Mouse (Mus musculus): ENCODE measurements around the gene Fam76a.

Fam76a gene

DNA sequence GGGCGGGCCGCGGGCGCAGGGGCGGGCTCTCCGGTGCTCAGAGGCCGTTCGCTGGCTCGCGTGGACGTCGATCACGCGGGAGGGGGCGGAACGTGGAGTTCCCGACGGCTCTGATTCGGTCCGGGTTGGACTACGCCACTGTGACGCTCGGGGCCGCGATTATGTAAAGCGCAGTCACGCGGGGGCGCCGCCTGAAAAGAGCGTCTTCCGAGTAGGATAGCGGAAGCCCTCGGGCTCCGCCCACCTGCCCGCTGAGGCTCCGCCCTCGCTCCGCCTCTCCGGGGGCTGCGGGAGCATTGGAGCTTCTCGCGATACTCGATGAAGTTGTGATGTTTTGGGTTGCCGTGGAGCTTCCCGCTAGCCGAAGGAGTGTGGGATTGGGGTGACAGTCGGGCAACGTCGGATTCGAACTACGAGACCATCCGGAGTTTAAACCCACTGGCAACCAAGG, at the start of gene Fam76a:
TSS of gene Fam76a (minus strand) at position 1 of the 451 bp plus-strand sequence.
- DNase-seq = peak; percentile 100

DNA sequence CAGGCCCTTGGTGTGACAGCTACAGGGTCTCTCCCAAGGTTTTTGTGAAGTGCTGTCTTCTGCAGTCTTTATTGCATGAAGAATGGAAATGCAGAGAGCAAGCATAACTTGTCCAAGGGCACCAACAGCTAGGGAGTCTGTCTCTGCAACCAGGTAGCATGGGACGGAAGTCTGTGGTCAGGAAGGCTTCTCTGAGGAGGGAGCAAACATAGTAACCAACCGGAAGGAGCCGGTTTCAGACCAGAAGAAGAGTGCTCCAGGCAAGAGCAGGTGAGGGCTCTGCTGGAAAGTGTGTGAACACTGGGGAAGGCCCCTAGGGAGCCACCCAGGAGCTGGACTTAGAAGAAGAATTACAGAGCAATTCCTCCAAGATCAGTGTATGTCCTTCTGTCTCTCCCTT, 49.7 kb upstream of the Fam76a start:
- DNase-seq = no peak

DNA sequence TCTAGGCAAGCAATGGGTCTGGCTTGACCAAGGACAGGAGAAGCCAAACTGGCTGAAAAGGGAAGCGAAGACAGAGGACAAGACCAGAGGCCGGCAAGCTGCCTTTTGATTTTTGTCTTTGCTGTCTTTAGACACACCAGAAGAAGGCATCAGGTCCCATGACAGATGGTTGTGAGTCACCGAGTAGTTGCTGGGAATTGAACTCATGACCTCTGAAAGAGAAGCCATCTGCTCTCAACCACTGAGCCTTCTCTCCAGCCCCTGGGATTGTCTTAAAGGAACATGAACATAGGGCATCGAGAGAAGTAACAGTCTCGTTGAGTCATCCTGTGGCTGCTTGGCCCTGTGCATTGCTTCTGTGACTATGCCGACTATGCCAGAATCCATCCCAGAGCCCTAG, 49.2 kb upstream of the Fam76a start:
- DNase-seq = no peak

DNA sequence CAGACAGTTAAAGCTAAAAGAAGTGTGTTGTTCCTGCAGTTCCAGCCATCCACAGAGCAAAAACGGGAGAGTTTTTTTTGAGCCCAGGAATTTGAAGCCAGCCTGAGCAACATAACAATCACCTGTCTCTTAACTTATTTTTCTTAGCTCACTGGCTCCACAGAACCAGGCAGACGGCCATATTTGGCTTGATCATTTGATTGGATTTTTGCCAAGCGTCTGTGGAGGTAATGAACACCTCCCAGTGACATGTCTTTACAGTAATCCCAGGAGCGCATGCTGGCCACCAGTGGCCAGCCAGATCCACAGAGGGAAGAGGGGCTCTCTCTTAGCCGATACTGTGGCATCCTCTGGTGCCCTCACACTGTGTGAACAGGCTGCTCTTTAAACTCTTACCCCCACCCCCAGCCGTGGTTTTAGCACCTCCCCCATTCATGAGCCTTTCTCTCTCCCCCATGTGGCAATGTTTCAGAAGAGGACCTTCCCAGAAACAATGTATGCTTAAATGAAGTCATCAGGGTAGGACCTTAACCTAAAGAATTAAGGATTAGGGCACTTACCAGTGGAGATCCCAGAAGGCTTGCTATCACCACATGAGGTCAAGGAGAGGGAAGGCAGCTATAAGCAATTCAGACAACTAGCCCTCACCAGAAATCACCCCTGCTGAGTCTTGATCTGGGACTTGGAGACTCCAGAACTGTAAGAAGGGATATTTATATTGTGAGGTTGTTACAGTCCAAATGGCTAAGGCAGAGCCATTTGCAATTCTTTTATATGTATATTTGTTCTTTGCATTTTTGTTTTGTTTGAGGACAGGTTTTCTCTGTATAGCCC, 46.0 kb upstream of the Fam76a start:
- no peak for DNase-seq

DNA sequence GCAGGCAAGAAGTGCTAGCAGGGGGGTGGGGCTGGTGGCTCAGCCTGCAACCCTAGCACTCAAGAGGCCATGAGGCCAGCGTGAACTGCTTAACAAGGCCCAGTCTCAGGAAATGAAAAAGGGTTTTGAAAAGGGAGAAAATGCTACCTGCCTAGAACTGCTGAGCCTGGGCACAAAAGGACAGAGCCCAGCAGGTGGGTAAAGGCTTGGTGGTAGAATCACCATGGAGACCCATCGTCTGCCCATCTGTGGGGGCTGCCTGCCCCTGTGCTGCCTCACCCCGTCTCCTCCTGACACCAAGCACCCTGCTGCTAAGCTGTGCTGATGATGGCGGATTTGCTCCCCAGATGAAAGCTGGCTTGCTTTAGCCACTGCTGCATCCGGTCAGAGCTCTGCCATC, 42.1 kb upstream of the Fam76a start:
- DNase-seq = no peak

DNA sequence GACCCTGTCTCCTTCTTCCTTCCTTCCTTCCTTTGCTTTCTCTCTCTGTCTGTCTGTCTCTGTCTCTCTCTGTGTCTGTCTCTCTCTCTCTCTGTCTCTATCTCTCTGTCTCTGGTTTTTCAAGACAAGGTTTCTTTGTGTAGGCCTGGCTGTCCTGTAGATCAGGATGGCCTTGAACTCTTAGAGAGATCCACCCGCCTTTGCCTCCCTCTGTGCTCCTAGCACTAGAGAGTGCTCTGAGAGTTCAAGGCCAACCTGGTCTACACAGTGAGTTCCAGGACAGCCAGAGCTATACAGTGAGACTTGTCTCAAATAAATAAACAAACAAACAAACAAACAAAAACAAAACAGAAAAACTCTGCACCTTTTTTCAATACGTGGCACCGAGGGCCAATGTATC, 41.7 kb upstream of the Fam76a start:
- DNase-seq = no peak

DNA sequence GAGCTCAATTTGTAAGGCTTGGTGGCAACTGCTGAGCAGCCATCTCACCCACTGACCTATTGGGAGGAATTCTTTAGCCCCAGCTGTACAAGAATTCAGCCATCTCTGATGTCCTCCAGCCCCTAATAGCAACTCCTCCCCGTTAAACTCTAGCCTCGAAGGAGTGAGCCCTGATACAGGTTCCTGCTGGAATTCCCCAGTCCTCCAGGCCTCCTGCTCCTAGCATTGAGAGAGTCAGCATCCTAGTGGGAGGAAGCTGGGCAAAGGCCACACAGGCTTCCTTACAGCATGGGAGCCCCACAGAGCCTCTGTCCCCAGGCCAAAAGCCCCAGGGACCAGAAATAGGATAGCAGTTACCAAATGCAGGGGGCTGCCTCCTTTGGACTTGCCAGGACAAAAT, 41.1 kb upstream of the Fam76a start:
- DNase-seq = no peak

DNA sequence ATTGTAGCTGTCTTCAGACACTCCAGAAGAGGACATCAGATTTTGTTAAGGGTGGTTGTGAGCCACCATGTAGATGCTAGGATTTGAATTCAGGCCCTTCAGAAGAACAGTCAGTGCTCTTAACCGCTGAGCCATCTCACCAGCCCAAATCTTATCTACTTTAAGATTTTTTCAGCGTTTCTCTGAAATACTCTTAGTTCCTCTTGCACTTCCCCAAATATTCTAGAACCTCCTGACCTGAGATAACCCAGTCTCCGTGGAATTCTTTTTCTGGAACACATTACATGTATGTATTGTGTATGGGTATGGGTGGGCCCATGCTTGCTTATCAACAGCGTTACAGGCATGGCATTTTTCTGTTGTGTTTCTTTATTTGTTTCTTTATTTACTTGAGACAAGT, 40.3 kb upstream of the Fam76a start:
- no peak for DNase-seq

DNA sequence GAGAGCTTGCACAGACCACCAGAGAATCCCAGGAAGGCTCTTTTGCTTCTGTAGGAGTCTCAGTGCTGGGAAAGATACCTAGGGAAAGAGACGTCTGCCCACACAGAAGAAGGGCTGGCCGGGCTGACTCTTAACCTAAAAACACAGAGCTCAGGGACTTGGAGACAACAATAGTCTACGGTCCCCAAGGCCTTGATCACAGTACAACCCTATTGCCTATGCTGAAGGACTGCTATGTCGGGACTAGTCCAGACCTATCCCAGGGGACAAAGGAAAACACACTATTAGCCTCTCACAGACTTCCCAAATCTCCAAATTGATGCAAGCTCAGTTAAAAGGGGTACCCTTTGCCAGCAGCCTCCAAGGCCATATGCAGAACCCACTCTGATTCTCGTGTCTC, 39.5 kb upstream of the Fam76a start:
- DNase-seq = no peak

DNA sequence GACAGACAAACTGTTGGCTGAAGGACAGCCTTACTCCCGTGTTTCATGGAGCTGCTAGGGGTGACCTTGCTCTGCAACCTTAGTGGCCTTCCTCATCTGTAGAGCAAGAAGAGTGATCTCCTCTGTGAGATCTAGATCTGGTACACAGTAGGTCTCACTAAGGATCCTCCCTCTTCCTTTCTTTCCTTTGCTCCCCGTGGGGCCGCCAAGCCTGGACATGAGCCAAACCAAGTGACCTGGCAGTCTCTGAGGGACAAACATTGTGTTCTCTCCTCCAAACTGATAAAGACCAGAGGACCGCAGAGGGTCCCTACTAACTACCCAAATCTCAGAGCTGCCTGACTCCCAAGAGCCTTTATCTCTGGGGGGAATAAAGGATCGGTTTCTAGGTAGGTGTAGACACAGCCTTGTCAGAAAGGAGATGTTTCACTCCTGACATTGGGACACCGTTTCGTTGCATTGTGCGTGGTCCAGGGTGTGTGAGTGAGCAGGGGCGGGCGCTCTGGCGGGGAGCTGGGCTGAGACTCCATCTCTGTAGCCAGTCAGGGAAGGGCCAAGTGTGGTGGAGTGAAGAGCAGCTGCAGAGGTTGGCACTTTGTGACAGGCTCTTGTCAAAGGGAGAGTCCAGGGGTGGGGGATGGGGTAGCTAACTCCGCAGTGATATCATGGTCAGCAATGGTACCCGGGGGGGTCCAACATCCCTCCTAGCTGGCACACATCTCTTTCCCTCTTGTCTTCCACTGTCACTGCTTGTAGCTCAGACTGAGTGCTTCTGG, 38.7 kb upstream of the Fam76a start:
- no peak for DNase-seq

DNA sequence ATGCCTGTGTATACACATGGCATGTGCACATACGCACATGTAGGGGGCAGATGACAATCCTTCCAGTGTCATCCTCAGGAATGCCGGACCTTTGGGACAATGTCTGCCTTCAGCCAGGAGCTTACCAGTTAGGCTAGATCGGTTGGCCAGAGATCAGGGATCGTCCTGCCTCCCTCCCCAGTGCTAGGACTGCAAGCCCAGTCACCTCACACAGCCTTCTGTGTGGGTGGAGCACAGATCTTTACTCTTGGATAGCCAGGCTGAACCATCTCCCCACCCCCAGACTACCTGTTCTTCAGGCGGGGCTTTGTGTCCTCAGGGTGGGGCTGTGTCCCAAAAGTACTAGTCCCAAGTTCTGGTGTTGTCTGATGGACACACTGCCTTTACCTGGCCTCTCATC, 38.0 kb upstream of the Fam76a start:
- DNase-seq = no peak

DNA sequence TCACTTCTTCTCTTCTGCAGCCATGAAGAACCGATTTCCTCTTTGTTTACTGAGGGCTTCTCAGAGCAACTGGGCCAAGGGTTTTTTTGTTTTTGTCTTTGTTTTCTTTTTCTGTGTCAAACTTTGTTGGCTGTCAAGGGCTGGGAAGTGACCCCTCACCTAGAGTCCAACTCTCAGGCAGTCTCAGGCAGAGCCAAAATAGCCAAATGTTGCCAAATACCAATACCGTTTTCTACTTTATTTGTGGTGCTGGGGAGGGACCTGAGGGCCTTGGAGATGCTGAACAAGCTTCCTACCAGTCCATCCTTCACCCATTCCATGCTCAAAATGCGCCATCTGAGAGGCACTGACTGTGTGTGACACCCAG, 37.3 kb upstream of the Fam76a start:
- no peak for DNase-seq

DNA sequence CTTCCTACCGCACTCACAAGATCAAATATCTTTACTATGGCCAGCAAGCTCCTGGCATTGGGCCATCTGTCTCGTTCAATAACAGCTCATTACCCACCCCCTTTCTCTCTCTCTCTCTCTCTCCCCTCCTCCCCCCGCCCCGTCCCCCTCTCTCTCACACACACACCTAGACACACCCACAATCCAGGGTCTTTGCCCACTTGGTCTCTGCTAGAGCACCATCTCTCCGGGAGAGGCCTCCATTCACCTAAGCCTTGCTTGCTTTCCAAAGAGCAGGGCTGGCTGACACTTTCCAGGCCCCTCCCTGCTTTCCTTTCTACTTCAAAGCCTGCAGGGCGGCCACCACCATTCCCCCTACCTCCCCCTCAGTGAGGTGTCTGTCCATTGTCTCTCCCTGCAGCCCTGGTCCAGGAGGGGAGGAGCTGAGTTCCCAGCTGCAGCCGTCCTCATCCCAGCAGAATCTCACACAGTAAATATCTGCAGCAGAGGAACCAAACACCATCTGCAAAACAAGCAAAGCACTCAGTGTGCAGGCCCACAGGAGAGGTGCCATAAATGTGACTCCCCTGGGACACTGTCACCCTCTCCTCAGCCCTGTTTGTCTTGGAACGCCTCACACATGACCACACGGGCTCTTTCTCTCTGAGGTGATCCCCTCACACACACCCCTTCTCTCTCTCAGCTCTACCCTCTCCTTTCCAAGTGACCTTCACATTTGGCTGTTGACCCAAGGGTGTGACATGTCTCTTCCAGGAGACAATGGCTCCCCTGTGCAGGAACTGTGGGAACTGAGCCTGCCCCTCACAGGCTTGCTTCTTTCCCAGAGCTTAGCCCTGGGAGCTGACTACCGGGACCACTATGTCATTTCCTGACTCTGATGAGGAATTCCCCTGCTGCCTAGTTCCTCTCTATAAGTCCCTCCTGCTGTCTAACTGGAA, 36.7 kb upstream of the Fam76a start:
- DNase-seq = no peak

DNA sequence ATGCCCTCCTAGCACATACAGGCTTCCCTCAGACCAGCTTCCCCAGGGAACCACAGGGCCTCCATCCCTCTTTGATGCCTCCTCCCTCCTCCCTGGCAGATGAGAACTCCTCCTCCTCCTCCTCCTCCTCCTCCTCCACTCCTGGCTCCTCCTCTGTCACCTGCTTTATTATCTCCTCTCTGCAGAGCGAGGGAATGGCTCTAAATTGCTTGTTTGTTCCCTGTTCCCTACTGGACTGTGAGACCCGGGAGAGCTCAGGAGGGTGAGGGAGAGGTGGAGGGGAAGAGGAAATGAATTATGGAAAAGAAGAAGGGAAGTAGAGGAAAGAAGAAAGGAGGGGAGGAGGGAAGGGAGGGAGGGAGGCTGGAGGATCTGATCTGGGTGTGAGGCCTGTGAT, 33.0 kb upstream of the Fam76a start:
- no peak for DNase-seq

DNA sequence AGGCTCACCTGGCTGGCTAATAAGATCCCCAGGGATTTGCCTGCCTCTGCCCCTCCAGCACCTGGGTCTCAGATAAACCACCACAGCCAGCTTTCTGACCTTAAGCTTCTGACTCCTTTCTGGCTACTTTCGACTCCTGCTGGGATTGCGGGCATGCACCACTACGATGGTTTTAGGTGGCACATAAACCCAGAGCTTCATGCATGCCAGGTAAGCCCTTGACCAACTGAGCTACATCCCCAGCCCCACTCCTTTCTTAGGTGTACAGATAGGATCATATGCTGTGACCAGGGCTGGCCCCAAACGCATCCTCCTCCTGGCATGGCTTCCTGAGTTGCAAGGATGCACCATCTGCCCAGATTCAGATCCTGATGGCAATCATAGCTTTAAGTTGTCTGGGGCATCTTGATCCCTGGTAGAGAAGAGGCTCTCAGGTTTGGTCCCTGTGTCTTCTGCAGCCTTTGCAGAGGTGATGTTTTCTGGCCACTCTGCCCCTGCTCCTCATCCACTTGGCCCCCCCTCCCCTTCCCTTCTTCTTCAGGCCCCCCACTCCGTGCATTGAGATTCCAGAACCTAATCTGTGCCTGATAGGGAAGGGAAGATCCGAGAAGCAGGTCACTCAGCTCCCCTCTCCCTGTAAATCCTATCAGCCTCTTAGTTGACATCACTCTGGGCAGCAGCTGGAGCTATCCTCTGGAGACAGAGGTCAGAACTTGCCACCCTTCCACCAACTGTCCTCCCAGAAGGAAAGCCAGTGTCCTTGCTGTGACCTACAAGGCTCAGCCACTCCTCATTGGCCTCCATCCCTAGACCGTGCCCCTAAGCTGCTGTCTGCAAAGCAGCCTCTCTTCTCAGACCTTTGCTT, 32.4 kb upstream of the Fam76a start:
- peak; percentile 68 for DNase-seq

DNA sequence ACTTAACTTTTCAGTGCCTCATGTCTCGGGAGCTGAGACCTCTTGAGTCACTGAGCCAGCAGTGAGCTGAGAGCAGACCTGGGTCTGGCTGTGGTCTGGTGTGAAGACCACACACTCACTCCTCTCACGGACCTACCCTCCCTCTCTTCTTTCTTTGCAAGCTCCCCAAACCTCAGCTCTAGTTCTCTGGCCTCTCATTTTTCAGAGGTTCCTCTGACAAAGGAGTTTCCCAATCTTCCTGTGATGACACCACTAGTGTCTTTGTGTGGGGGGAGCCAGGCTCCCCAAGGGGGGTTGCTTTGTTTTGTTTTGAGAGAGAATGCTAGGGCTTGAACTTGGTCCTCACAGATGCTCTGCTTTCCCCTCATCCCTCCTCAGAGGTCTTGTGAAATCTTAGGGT, 28.6 kb upstream of the Fam76a start:
- DNase-seq = no peak

DNA sequence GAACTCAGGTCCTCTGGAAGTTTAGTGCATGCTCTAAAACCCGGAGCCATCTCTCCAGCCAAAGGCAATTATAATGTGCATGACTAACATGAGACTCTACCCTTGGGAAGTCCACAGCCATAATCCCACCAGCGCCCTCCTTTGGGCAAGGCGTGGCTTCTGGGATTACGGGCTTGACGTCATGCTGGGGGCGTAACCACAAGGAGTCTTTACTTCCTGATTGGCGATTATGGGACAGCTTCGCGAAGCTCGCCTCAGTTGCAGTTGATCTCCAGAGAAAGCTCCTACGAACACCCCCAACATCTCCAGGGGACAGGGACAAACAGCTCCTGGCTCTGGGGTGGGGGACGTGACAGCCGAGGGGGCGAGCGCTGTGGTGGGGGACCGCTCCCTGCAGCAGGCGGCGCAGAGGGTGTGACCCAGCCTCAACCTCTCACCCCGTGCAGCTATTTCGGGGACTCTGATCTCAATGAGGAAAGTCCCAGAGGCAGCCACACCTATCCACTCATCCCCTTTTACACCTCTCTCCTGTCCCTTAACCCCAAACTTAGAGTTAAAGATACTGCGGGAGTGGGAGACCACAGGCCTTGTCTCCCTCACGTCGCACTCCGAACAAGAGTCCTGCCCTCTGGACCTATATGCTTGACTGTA, 27.6 kb upstream of the Fam76a start:
- no peak for DNase-seq

DNA sequence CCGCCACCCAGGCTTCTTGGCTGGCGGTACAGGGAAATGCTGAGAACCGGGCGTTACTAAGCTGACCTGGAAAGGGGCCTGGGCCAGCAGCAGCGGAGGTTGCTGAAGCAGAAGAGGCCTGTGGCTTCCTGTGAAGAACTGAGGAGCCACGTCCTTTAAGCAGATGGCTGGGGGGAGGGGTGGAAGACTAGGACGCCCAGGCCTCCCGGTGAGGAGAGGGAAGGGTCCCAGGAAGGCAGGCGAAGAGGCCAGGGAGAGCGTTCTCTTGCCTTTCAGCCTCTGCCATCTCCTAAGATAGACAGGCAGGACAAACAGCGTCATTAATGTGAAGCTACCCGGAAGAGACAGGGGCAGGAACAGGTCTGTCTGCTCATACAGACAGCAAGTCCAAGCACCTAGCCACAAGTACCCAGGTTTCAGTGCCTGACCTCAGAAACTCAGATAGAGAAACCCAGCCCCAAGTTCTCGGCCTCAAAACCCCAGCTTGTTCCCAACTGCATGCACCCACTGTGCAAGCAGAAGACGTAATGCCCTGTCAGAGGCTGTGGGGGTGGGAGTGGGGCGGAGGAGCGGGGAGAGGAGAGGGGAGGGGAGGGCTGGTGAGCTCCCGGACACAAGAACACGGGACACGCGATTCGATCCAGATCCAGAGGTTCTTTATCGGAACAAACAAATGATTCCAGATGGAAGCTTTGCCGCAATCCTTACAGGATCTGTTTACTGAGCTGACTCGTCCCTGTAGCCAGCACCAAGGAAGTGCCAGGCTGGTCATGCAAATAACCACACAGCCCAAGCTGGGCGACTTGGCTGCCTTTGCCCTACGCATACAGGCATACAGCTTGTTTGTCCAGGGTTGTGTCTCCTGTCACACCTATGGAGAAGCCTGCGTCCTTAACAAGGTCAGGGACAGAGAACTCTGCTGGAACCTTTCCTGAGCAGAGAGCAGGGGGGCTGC, 24.0 kb upstream of the Fam76a start:
- peak; percentile 78 for DNase-seq

DNA sequence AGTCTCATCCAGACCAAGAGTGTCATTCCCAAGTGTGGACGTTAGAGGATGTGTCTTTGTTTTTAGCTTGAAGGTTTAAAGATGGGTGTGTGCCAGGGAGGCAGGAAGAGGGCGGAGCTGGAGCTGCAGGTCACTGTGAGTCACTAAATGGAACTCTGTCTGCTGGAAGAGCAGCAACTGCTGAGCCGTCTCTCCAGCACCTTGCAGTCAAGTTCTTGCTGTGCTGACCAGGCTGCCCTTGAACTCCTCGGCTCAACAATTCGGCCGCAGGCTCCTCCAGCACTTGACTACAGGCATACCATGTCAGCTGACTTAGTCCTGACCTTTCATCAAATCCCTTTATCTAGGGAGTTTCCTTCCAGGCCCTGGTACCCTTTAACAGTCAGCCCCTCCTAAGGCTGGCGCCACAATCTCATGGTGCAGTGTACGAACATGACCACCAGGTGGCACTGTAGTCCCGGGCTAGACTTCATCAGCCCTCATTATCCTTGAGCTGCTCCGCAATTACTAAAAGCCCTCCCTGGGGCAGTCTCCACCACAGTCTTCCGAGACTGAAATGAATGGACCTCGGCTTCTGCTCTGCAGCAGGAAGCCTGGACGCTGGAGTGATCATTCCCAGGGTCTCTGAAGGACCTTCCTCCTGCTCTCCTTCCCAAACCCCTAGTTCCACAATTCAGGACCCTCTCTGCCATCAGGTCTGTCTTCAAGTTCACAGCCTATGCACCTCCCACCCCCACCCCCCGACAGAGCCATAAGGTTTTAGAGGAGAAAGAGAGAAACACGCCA, 23.1 kb upstream of the Fam76a start:
- DNase-seq = peak; percentile 91

DNA sequence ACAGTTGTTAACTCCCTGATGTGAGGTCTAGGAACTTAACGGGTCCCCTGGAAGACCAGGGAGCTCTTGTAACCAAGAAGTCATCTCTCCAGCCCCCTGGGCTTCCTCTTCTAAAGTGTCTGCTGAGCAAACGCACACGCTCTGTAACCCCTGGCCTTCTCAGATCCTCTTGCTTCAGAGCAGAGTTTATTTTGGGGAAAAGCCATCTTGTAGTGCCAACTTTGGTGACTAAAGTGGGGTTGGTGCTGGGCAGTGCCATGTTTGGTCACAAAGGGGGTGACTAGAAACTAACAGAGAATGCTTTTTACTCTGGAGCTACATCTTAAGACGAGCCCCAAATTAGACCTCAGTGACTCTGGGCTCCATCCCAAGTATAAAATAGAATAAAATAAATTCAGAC, 22.4 kb upstream of the Fam76a start:
- DNase-seq = no peak

All from cerebellum, adult 9-10 months (tissue).